Mouse (Mus musculus) brain, embryonic 14.5 days (tissue): ENCODE measurements around the gene Rbpjl. TPM values are rescaled to one million over a fixed set of nuclear protein-coding genes. Genes with fewer than 3 reads are reported as not detected.

Experiments used
- DNase-seq: peaks from one replicate; pipeline ENCODE4 v3.0.0-alpha.2; 2011; ENCODE audit warnings: low read depth
- CTCF ChIP-seq: fragments of 200-500 bp; IDR thresholded peaks from 2 replicates; pipeline ENCODE4 v1.5.1; 2012; ENCODE audit warnings: inconsistent platforms, mild to moderate bottlenecking, moderate library complexity, borderline replicate concordance; ENCODE audit not compliant: insufficient read depth, insufficient read length; ENCODE audit errors: extremely low read depth
- POLR2A ChIP-seq: fragments of 200-500 bp; IDR thresholded peaks from 2 replicates; pipeline ENCODE4 v1.6.1; 2012; ENCODE audit warnings: mild to moderate bottlenecking, inconsistent platforms, borderline replicate concordance; ENCODE audit not compliant: poor library complexity, insufficient read depth, insufficient read length, severe bottlenecking; ENCODE audit errors: extremely low read depth
- polyA plus RNA-seq: library from polyadenylated mRNA; depleted of rRNA; stranded (reverse); fragments of >200 nt; gene quantifications from 2 replicates; pipeline ENCODE4 v1.2.3, GENCODE M21; 2012; rRNA removed

Rbpjl gene
- 0.04 and 0.10 TPM in 2 replicates for polyA plus RNA-seq

GRCm38 (mm10) chr2:164402906-164403305 lies at the start of gene Rbpjl:
Gene Rbpjl (plus strand): TSS chr2:164403141.
- DNase-seq: peak; percentile 65
- TF ChIP-seq POLR2A: no peak
- TF ChIP-seq CTCF: peak; percentile 86

GRCm38 (mm10) chr2:164353356-164353755 lies 49.6 kb upstream of the Rbpjl start:
- DNase-seq: no peak
- no peak for TF ChIP-seq POLR2A

- no peak for DNase-seq
- TF ChIP-seq CTCF (no peak), POLR2A (no peak)
Measured at GRCm38 (mm10) chr2:164356177-164356967, 46.6 kb upstream of the Rbpjl start.

GRCm38 (mm10) chr2:164358373-164358772 lies 44.6 kb upstream of the Rbpjl start:
- TF ChIP-seq POLR2A (no peak), CTCF (peak; percentile 27; the same call in 1 of the 2 replicates)
- no peak for DNase-seq

- no peak for DNase-seq
- TF ChIP-seq POLR2A (no peak), CTCF (no peak)
Measured at GRCm38 (mm10) chr2:164359031-164359430, 43.9 kb upstream of the Rbpjl start.

- TF ChIP-seq POLR2A (no peak), CTCF (no peak)
Measured at GRCm38 (mm10) chr2:164359668-164360067, 43.3 kb upstream of the Rbpjl start.

GRCm38 (mm10) chr2:164360974-164361657 lies 41.8 kb upstream of the Rbpjl start:
- TF ChIP-seq POLR2A: no peak
- TF ChIP-seq CTCF: no peak
- no peak for DNase-seq

More at GRCm38 (mm10) chr2:164359668-164360067, 43.3 kb upstream of the Rbpjl start:
- no peak for DNase-seq

GRCm38 (mm10) chr2:164366947-164367346 lies 36.0 kb upstream of the Rbpjl start:
- peak; percentile 52 for DNase-seq

GRCm38 (mm10) chr2:164368620-164369105 lies 34.3 kb upstream of the Rbpjl start:
- DNase-seq: no peak
- TF ChIP-seq CTCF (no peak), POLR2A (no peak)

More at GRCm38 (mm10) chr2:164366947-164367346, 36.0 kb upstream of the Rbpjl start:
- TF ChIP-seq POLR2A (no peak), CTCF (no peak)

GRCm38 (mm10) chr2:164371371-164371770 lies 31.6 kb upstream of the Rbpjl start:
- no peak for TF ChIP-seq POLR2A
- no peak for TF ChIP-seq CTCF
- no peak for DNase-seq

- TF ChIP-seq POLR2A (no peak), CTCF (no peak)
- no peak for DNase-seq
Measured at GRCm38 (mm10) chr2:164372408-164373053, 30.4 kb upstream of the Rbpjl start.
